Mouse (Mus musculus) midbrain, embryonic 11.5 days (tissue): ENCODE measurements around the gene Zfp30. TPM values are rescaled to one million over a fixed set of nuclear protein-coding genes. Genes with fewer than 3 reads are reported as not detected.

Experiments
- ATAC-seq: fragments of 200-750 bp; cut with Nextera tagmentation; 2 replicates; pipeline ENCODE4 v1.8.0; 2017; ENCODE audit warnings: moderate TSS enrichment, moderate library complexity; ENCODE audit not compliant: low FRiP score
- DNase-seq: peaks from one replicate; pipeline ENCODE4 v3.0.0; 2015; ENCODE audit warnings: low spot score; ENCODE audit errors: missing footprints
- H3K27ac ChIP-seq: fragments of 300-500 bp; sonication (generic); 2 replicates; pipeline ENCODE4 v1.5.1; 2014; ENCODE audit warnings: low read depth, low read length
- H3K27me3 ChIP-seq: fragments of 300-500 bp; sonication (generic); 2 replicates; pipeline ENCODE4 v1.6.1; 2014; ENCODE audit warnings: mild to moderate bottlenecking, low read length, moderate library complexity, mixed read lengths; ENCODE audit not compliant: control insufficient read depth, insufficient read depth
- H3K36me3 ChIP-seq: fragments of 300-500 bp; sonication (generic); 2 replicates; pipeline ENCODE4 v1.6.1; 2014; ENCODE audit warnings: mild to moderate bottlenecking, low read length, moderate library complexity, mixed read lengths; ENCODE audit not compliant: control insufficient read depth, insufficient read depth
- H3K4me1 ChIP-seq: fragments of 300-500 bp; sonication (generic); 2 replicates; pipeline ENCODE4 v1.6.1; 2014; ENCODE audit warnings: low read length; ENCODE audit not compliant: control insufficient read depth, insufficient read depth
- H3K4me2 ChIP-seq: fragments of 300-500 bp; sonication (generic); 2 replicates; pipeline ENCODE4 v1.6.1; 2014; ENCODE audit warnings: mild to moderate bottlenecking, moderate library complexity
- H3K4me3 ChIP-seq: fragments of 300-500 bp; sonication (generic); 2 replicates; pipeline ENCODE4 v1.5.1; 2014; ENCODE audit warnings: low read depth, low read length
- H3K9ac ChIP-seq: fragments of 300-500 bp; sonication (generic); 2 replicates; pipeline ENCODE4 v1.6.1; 2014; ENCODE audit warnings: low read length
- H3K9me3 ChIP-seq: fragments of 300-500 bp; sonication (generic); 2 replicates; pipeline ENCODE4 v1.6.1; 2016; ENCODE audit warnings: low read length; ENCODE audit not compliant: control insufficient read depth
- WGBS: fragments of 180-500 bp; shearing (Covaris S2); extraction: QIAGEN DNeasy Blood & Tissue Kit; methylation state at CpG from one replicate; pipeline ENCODE4 v1.1.7; 2014; 5-methylcytosine and 5-hydroxymethylcytosine counted together
- microRNA counts: library from miRNA; unstranded; fragments of <30 nt; microRNA quantifications from one replicate; lab custom pipeline; 2015
- microRNA-seq: library from miRNA; unstranded; fragments of <30 nt; microRNA quantifications from one replicate; pipeline ENCODE4, GENCODE M21; 2017
- polyA plus RNA-seq: library from polyadenylated mRNA; unstranded; fragments of >200 nt; fragmentation: Nextera tagmentation; extraction: Ambion mirVana; gene quantifications from 2 replicates; pipeline ENCODE4 v1.2.1, GENCODE M21; 2014

Zfp30 gene
- polyA plus RNA-seq, 1 experiment from 2014 or later: 8.5 TPM

- Histone ChIP-seq H3K9me3 (no peaks in the 10 kb centered on the region), H3K27ac (peak within 1 kb of the TSS; percentile 40), H3K36me3 (no peaks in the 10 kb centered on the region), H3K4me2 (peak within 1 kb of the TSS; percentile 76), H3K27me3 (no peaks in the 10 kb centered on the region), H3K4me1 (peaks cover 17% of the 10 kb centered on the region), H3K4me3 (peak within 1 kb of the TSS; percentile 75), H3K9ac (peak within 1 kb of the TSS; percentile 77)
- peak; percentile 95 for ATAC-seq
- DNase-seq: peak; percentile 98
- WGBS: under 1% methylated on average over 26 of the region's 26 CpGs
These were observed 32.2 kb downstream of the Zfp30 start, which contains the start of gene Zfp790 for GRCm38 (mm10) chr7:29815910-29816429. Zfp790 (plus strand) TSS chr7:29816114.

- DNase-seq (peak; percentile 99), ATAC-seq (peak; percentile 84)
- peaks cover 17% of the 10 kb centered on the region for H3K4me1 ChIP-seq
- H3K27me3 ChIP-seq: no peaks in the 10 kb centered on the region
- no peaks in the 10 kb centered on the region for H3K9me3 ChIP-seq
- no peaks in the 10 kb centered on the region for H3K36me3 ChIP-seq
- H3K4me2 ChIP-seq: peak overlapping the region; percentile 63
- 4% methylated on average over 12 of the region's 12 CpGs for WGBS
- no peak overlapping the region for H3K27ac ChIP-seq
- H3K4me3 ChIP-seq: peak overlapping the region; percentile 52
- peak overlapping the region; percentile 67 for H3K9ac ChIP-seq
These were observed 34.9 kb downstream of the Zfp30 start for GRCm38 (mm10) chr7:29818619-29819254.

- DNase-seq: no peak
- no peaks in the 10 kb centered on the region for H3K4me1 ChIP-seq
These were observed 44.2 kb downstream of the Zfp30 start for GRCm38 (mm10) chr7:29828001-29828400.

GRCm38 (mm10) chr7:29829804-29830203, 46.0 kb downstream of the Zfp30 start:
- no peak for DNase-seq
- H3K9me3 ChIP-seq: no peaks in the 10 kb centered on the region; the same call in 1 of the 2 replicates
- no peak for ATAC-seq
- H3K4me2 ChIP-seq: no peak overlapping the region
- H3K9ac ChIP-seq: no peak overlapping the region
- no peaks in the 10 kb centered on the region for H3K27me3 ChIP-seq
- 84% methylated on average over 12 of the region's 12 CpGs for WGBS
- H3K36me3 ChIP-seq: peaks cover 39% of the 10 kb centered on the region
- H3K4me3 ChIP-seq: no peak overlapping the region
- H3K4me1 ChIP-seq: no peaks in the 10 kb centered on the region
- H3K27ac ChIP-seq: no peak overlapping the region

More at GRCm38 (mm10) chr7:29828001-29828400, 44.2 kb downstream of the Zfp30 start:
- ATAC-seq: no peak
- H3K4me2 ChIP-seq: no peak overlapping the region
- 97% methylated on average over 12 of the region's 12 CpGs for WGBS
- no peak overlapping the region for H3K4me3 ChIP-seq
- H3K9ac ChIP-seq: no peak overlapping the region
- no peak overlapping the region for H3K27ac ChIP-seq
- H3K36me3 ChIP-seq: peaks cover 39% of the 10 kb centered on the region
- H3K27me3 ChIP-seq: no peaks in the 10 kb centered on the region
- H3K9me3 ChIP-seq: no peaks in the 10 kb centered on the region; the same call in 1 of the 2 replicates

- Histone ChIP-seq H3K9me3 (no peaks in the 10 kb centered on the region), H3K4me2 (no peak overlapping the region), H3K4me1 (no peaks in the 10 kb centered on the region), H3K9ac (no peak overlapping the region), H3K4me3 (no peak overlapping the region), H3K27ac (no peak overlapping the region), H3K27me3 (no peaks in the 10 kb centered on the region), H3K36me3 (no peaks in the 10 kb centered on the region)
- 97% methylated on average over 1 of the region's 1 CpGs for WGBS
- ATAC-seq (no peak), DNase-seq (no peak)
These were observed 53.0 kb downstream of the Zfp30 start for GRCm38 (mm10) chr7:29836816-29837215.

GRCm38 (mm10) chr7:29839256-29839655, 55.5 kb downstream of the Zfp30 start:
- Histone ChIP-seq H3K4me3 (no peak overlapping the region), H3K9ac (no peak overlapping the region), H3K27me3 (no peaks in the 10 kb centered on the region), H3K4me1 (no peaks in the 10 kb centered on the region), H3K36me3 (peaks cover 3% of the 10 kb centered on the region; the same call in 1 of the 2 replicates), H3K9me3 (no peaks in the 10 kb centered on the region), H3K4me2 (no peak overlapping the region), H3K27ac (no peak overlapping the region)
- no peak for DNase-seq
- ATAC-seq: no peak
- 86% methylated on average over 3 of the region's 3 CpGs for WGBS

- Histone ChIP-seq H3K27ac (no peak overlapping the region), H3K4me1 (no peaks in the 10 kb centered on the region), H3K36me3 (peaks cover 10% of the 10 kb centered on the region; the same call in 1 of the 2 replicates), H3K4me2 (no peak overlapping the region), H3K9me3 (no peaks in the 10 kb centered on the region), H3K9ac (no peak overlapping the region), H3K27me3 (no peaks in the 10 kb centered on the region), H3K4me3 (no peak overlapping the region)
- WGBS: 93% methylated on average over 1 of the region's 1 CpGs
- ATAC-seq: no peak
- no peak for DNase-seq
These were observed 58.3 kb downstream of the Zfp30 start for GRCm38 (mm10) chr7:29842105-29842504.

MicroRNA genes within 50 kb of the gene (microRNA counts, 519-probe panel; counts per million panel counts)
- not detected for microRNA mmu-miR-1964 (lab: Ali Mortazavi, UCI)

Small RNA genes lying within 50 kb of the gene (microRNA-seq; reads per million reads assigned to microRNA genes)
- 7.0 reads per million, percentile 26 among the genes with 10 or more reads in this experiment for gene Mir1964

Other genes with a start within 250 kb of the Zfp30 start
- 0.07 TPM in 1 of 2 replicates, not detected in the other for gene Catsperg2, start 57.0 kb upstream of the Zfp30 start, polyA plus RNA-seq
- gene Zfp84, start 15.4 kb upstream of the Zfp30 start, polyA plus RNA-seq: 17.9 and 19.3 TPM in 2 replicates
- 20.6 and 25.3 TPM in 2 replicates for gene Zfp790, start 32.1 kb downstream of the Zfp30 start, polyA plus RNA-seq
- 12.5 and 12.6 TPM in 2 replicates for gene Zfp940, start 69.7 kb downstream of the Zfp30 start, polyA plus RNA-seq
- 10.3 and 12.1 TPM in 2 replicates for gene Zfp420, start 76.0 kb downstream of the Zfp30 start, polyA plus RNA-seq
- 14.7 and 15.3 TPM in 2 replicates for gene Zfp27, start 122.6 kb downstream of the Zfp30 start, polyA plus RNA-seq
- gene Zfp383, start 124.2 kb downstream of the Zfp30 start, polyA plus RNA-seq: 8.6 and 10.8 TPM in 2 replicates
- gene Zfp74, start 170.1 kb downstream of the Zfp30 start, polyA plus RNA-seq: 10.6 and 12.6 TPM in 2 replicates
- 11.7 and 13.0 TPM in 2 replicates for gene Zfp568, start 200.0 kb downstream of the Zfp30 start, polyA plus RNA-seq